Mouse (Mus musculus) cerebellum, adult (tissue): ENCODE results near the gene Nfkb2.

Source experiments
- ATAC-seq: cut with Nextera tagmentation; 2 replicates; pipeline ENCODE4 v1.9.2; 2017; ENCODE audit warnings: mild to moderate bottlenecking, moderate library complexity, mixed read lengths; ENCODE audit not compliant: insufficient number of reproducible peaks, low FRiP score, low TSS enrichment

Nfkb2 gene

DNA sequence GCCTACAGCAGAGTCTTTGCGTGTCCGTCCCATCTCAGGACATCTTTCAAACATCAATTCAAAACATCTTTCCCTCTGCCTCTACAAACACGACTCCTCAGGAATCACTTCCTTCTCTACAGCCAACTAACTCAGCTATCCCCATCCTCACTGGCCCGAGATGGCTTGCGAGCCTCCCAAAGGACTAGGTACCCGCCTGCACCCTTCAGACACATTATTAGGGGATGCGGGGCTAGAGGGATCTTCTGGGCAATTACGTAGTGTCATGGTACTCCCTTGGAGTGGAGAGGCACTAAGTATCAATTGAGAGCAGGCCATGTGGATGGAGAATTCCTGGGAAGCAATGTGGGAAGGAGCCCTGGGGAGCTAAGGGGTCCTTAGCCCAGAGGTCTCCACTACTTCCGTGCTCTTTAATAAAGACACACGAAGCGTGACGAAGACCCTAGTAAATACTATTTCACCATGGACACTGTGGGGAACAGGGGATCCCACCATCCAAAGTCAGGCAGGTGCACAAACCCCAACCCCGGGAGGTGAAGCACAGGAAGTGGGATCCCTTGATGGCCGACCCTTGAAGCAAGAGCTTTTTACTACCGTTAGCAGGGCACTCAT is 33.7 kb downstream of the Nfkb2 start:
- no peak for ATAC-seq

GRCm38 (mm10) chr19:46338331-46338936 is 34.3 kb downstream of the Nfkb2 start, which contains the start of gene Cuedc2:
Cuedc2 (minus strand) TSS chr19:46338702.
- peak; percentile 59 for ATAC-seq

DNA sequence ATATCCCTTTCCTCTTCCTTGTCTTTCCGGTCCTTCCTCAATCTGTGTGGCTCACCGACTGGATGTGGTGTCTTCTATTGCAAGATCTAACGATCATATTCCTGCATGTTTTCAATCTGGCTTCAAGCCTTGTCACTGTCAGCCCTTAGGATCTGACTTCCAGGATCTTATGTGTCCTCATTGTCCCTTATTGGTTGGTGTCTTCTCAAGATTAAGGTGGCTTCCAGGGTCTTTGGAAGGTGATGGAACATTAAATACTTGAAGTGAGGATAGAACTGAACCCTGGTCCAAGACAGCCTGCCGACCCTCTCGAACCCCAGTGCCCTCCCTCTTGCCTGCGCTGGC is 34.8 kb downstream of the Nfkb2 start:
- ATAC-seq: no peak

- no peak for ATAC-seq
Measured at GRCm38 (mm10) chr19:46339287-46339971, 35.3 kb downstream of the Nfkb2 start.

- no peak for ATAC-seq
Measured at GRCm38 (mm10) chr19:46344710-46345419, 40.7 kb downstream of the Nfkb2 start.

- no peak for ATAC-seq
Measured at GRCm38 (mm10) chr19:46347146-46347545, 43.0 kb downstream of the Nfkb2 start.

- ATAC-seq: no peak
Measured at GRCm38 (mm10) chr19:46347936-46348668, 44.0 kb downstream of the Nfkb2 start.

- peak; percentile 96 for ATAC-seq
Measured at GRCm38 (mm10) chr19:46348761-46349458, 44.8 kb downstream of the Nfkb2 start.

DNA sequence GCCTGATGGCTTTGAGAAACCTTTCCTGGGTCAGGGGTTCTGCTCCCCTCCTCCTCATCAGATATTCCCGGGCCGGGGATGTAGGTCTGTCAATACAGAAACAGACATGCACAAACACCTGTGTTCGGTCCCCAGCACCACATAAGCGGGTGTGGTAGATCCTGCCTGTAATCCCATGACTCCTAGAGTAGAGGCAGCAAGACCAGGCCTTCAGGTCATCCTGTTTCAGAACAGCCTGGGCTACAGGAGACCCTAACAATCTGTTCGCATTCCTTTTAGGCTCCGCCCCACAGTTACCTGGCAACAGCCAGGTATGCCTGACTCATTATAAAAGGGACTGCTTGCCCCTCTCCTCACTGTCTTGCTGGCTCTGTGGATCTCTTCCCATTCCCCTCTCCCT is 45.4 kb downstream of the Nfkb2 start:
- 0 out of 2 replicates have a peak, but pooled peaks have one; percentile 1 for ATAC-seq

DNA sequence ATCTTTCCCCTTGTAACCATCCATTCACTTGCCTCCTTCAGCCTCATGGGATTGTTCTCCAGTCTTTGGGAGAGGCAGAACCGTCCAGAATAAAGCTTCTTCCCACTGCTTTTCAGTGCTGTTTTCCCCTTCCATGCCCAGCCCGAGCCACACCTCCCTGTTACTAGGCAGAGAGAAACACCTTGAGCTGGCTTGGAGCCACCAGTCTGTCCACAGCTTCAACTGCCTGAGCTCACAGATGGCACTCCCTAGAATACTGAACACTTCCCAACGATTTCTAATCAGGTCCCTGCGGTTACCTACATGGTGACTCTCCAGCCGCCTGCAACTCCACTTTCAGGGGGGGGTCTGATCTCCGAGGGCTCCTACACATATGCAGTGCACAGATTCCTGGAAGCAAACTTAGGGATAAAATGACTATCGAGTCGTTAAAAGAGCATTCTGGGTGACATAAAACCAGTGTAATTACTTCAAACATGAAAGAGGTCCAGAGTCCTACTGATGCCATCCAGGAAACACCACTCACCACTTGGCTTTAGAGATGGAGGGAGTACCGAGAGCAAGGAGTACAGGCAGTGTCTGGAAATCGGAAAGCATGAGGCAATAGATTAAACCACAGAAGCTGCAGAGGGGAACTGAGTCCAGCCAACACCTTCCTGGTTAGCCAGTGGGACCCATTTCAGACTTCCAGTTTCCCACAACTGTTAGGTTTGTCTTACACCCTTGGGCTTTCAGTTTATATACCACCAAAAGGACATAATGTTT is 46.2 kb downstream of the Nfkb2 start, which contains the start of gene 2310034G01Rik:
2310034G01Rik (minus strand) TSS at position 135 of the 765 bp plus-strand sequence.
- no peak for ATAC-seq

DNA sequence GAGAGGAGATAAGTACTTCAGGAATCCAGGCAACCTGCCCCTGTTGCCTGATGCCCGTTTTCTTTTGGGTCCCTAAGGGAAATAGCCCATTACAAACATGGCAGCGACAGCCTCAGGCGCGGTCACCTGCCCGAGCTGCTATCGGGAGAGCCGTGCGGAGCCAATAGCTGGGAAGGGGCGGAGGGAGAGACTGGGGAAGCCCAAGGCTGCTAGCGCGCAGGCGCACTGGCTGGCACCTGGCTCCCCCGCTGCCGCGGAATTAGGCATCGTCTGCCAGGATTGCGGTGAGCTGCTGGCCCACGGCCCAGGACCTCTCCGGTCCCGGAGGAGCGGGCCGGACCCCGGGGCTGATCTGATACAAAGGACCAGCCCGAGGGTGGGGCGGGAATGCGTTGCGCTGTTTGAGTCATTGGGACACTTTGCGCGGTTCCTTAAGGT is 52.6 kb downstream of the Nfkb2 start:
- ATAC-seq: peak; percentile 91

DNA sequence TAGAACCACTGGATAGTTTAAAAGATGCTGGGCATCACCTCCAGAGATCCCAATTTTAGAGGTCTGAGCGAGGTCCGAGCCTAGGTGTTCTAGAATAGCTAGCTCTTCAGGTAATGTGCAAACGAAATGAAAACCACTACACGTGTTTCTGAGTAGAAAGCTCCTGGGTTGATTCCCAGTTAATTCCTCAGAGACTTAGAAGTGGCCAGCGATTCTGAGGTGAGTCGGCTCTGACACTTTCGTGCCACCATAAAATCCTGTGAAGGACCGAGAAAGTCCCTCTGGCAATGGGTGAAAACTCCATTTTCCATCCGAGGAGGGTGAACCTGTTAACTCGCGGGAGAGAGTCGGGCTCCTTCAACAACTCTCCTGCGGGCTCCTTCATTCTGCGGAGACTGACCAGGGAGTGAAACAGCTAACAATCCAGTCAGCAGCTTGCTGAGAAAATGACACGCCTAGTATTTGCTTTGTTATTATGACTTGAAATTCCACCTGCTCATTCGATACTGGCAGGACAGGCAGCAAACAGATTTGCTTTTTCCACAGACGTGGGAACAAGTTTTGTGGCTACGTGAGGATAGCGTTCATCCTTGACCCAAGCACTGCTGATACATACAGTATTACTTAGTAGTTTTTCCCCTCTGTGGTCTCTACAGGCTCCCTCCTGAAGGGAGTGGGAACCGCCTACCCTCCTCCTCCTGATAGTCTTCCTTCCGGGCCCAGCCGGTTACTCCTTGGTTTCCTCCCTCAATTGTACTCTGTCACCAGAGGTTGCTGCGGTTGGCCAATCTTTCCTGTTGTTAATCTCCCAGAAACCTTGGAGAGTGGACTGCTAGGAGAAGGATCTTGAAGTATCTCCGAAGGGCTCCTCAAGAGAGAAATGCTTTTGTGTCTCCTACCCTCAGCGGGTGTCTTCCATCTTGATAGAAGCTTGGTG is 53.5 kb downstream of the Nfkb2 start:
- 0 out of 2 replicates have a peak, but pooled peaks have one; percentile 12 for ATAC-seq

DNA sequence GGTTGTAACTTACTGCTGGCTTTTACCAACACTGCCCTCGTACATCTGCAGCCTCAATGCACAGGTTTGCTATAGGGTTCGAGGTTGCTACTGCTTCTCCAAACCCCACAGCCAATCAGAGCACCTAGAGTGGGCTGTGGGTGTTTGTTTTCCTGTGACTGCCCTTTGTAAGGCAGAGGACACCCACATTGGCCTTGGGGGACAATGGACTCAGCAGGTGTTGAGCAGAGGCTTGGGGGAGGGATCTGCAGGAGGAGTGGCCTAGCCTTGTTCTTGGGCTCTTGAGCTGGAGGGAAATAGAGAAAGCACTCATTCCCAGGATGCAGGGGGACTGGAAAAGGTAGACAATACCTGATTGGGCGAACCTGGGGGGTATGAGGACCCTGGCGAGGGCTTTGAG is 54.3 kb downstream of the Nfkb2 start:
- no peak for ATAC-seq
